Mouse (Mus musculus): ENCODE measurements around the gene N4bp2l1.
A peak's percentile ranks its signal among the peaks of the same experiment; 100 is the strongest.

N4bp2l1 gene

GRCm38 (mm10) chr5:150561783-150562182, 35.2 kb downstream of the N4bp2l1 start:
- DNase-seq = no peak

GRCm38 (mm10) chr5:150561376-150561775, 35.6 kb downstream of the N4bp2l1 start:
- no peak for DNase-seq

- no peak for DNase-seq
These were observed 36.1 kb downstream of the N4bp2l1 start for GRCm38 (mm10) chr5:150560851-150561250.

GRCm38 (mm10) chr5:150559519-150560103, 37.4 kb downstream of the N4bp2l1 start:
- no peak for DNase-seq

- no peak for DNase-seq
These were observed 45.4 kb downstream of the N4bp2l1 start for GRCm38 (mm10) chr5:150551637-150552036.

- DNase-seq = no peak
These were observed 53.8 kb downstream of the N4bp2l1 start for GRCm38 (mm10) chr5:150543184-150543583.

- DNase-seq = no peak
These were observed 55.7 kb downstream of the N4bp2l1 start for GRCm38 (mm10) chr5:150541302-150541701.

GRCm38 (mm10) chr5:150525239-150525638, 71.7 kb downstream of the N4bp2l1 start:
- no peak for DNase-seq

GRCm38 (mm10) chr5:150522867-150523234, 74.1 kb downstream of the N4bp2l1 start:
- no peak for DNase-seq

GRCm38 (mm10) chr5:150521937-150522866, 74.8 kb downstream of the N4bp2l1 start, which contains the start of gene Brca2:
Brca2 (plus strand) TSS chr5:150522630.
- peak; percentile 96 to 97 for DNase-seq
